Mouse (Mus musculus): ENCODE measurements at regions not wholly inside any gene's neighbourhood (a gene's known extent, or its start where the extent isn't known, plus 50 kb on each side); places are given as distances from the start of the nearest gene placed in this dataset.
A peak's percentile ranks its signal among the peaks of the same experiment; 100 is the strongest.
"Not testable (repeated sequence)": the region's sequence is repeated elsewhere in the genome, so short reads cannot be mapped to it uniquely, and the experiment has no call there.

- peak in 1 of 2 experiments; percentile 39 for DNase-seq (ENCODE audit: low spot score in 2 of 2)
Observed at GRCm38 (mm10) chr8:20436956-20437355, 73.9 kb upstream of the Gm15319 start.

GRCm38 (mm10) chr8:20433236-20433635 lies 70.2 kb upstream of the Gm15319 start:
- peak in 1 of 2 experiments; percentile 20 for DNase-seq (ENCODE audit: low spot score in 2 of 2)

- not testable (repeated sequence) for DNase-seq (ENCODE audit: low spot score in 2 of 2)
Observed at GRCm38 (mm10) chr8:20429469-20429868, 66.5 kb upstream of the Gm15319 start.

GRCm38 (mm10) chr8:20424903-20425222 lies 61.9 kb upstream of the Gm15319 start:
- not testable (repeated sequence) for DNase-seq (ENCODE audit: low spot score in 2 of 2)

- peak; percentile 100 for DNase-seq (ENCODE audit: low spot score in 2 of 2)
Observed at GRCm38 (mm10) chr8:20424104-20424902, 61.3 kb upstream of the Gm15319 start.

- DNase-seq (ENCODE audit: low spot score in 2 of 2) = not testable (repeated sequence)
Observed at GRCm38 (mm10) chr8:20420807-20421206, 57.8 kb upstream of the Gm15319 start.
